Mouse (Mus musculus): Measurements from ENCODE around the gene Tppp3.

Gene Tppp3

DNA sequence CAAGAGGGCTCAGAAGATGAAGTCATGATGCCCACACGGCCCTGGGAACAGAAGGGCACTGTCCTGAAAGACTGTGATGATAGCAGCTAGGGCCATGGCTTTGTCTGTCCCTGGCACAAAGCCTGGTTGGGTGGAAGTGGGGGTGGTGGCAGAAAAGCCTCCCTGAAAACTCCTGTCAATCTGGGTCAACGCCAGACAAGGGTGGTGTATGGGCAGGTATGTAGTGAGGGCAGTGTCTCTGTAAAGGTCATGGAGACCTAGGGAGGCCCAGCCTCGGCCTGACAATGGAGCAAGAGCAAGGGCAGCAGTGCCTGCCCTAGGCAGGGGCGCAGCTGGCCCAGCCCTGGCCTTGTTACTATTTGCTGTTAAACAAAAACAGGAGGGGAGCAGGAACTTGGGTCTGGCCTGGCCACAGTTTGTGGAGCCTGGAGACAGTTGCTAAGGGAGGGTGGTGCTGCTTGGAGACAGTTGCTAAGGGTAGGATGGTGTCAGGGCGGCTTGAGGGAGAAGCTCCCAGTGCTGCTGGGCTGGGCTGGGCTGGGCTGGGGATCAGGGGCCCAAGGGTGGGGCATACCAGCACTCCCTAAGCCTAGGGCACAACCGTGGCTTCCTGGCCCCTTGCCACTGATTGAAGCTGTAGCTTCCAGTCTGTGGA lies 2.2 kb downstream of the Tppp3 start:
- Histone ChIP-seq H3K4me3 (replicated peaks; ENCODE audit: low read length) (0 out of 2 replicates have a peak overlapping the region, but pooled peaks have one; percentile 39), H3K4me1 (replicated peaks; ENCODE audit: low read depth, low read length) (peaks cover 72% of the 10 kb centered on the region), H3K27me3 (ENCODE audit: insufficient read depth, low read length) (peaks cover 70% of the 10 kb centered on the region), H3K36me3 (ENCODE audit: insufficient read depth, low read length) (0 out of 2 replicates have a peak, but pooled peaks cover 4% of the 10 kb centered on the region), H3K9me3 (ENCODE audit: low read length) (no peaks in the 10 kb centered on the region)
- no peak for TF ChIP-seq CTCF (conservative IDR thresholded peaks at IDR 0.05; ENCODE audit: low read length)
- TF ChIP-seq POU5F1 (IDR thresholded peaks at IDR 0.05; ENCODE audit: borderline replicate concordance, low read length), result no peak

DNA sequence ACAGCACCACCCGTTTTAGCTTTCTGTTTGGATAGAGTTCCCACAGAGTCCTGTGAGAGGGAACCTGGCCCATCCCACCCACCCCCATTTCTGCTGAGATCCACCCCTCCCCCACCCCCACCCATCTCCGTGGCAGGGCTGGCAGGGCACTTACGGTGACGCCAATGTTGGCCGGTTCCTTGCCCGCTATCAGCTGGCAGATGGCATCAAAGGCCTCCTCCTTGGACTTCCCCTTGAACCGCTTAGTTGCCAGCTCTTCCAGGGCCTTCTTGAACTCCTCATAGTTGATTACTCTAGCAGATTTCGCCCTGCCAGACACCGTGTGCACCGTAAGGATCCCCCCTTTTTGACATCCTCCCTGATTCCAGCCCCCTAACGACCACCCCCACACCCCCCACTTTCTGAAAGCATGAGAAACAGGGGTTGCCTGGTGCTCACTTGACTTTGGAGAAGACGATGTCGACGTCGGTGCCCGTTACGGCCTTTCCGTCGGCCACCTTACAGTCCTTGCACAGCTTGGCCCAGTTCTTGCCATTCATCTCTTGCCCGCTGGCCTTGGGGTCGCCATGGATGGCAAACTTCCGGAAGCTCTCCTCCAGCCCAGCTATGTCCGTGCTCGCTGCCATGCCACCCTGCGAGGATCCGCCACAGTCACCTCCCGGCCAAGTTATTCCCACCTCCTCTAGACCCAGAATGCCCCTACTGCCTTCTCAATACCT lies 3.2 kb downstream of the Tppp3 start:
- no peak overlapping the region for H3K4me3 ChIP-seq (replicated peaks; ENCODE audit: low read length)
- no peak for TF ChIP-seq CTCF (conservative IDR thresholded peaks at IDR 0.05; ENCODE audit: low read length)
- TF ChIP-seq NANOG (IDR thresholded peaks at IDR 0.05; ENCODE audit: borderline replicate concordance, low read length), result no peak
- no peak for TF ChIP-seq POU5F1 (IDR thresholded peaks at IDR 0.05; ENCODE audit: borderline replicate concordance, low read length)
- H3K36me3 ChIP-seq (ENCODE audit: insufficient read depth, low read length), result 0 out of 2 replicates have a peak, but pooled peaks cover 4% of the 10 kb centered on the region
- H3K4me1 ChIP-seq (replicated peaks; ENCODE audit: low read depth, low read length), result peaks cover 66% of the 10 kb centered on the region
- H3K27me3 ChIP-seq (ENCODE audit: insufficient read depth, low read length), result peaks cover 60% of the 10 kb centered on the region
- no peaks in the 10 kb centered on the region for H3K9me3 ChIP-seq (ENCODE audit: low read length)

GRCm38 (mm10) chr8:105467396-105467985 lies 3.8 kb downstream of the Tppp3 start:
- Histone ChIP-seq H3K9me3 (ENCODE audit: low read length) (no peaks in the 10 kb centered on the region), H3K36me3 (ENCODE audit: insufficient read depth, low read length) (0 out of 2 replicates have a peak, but pooled peaks cover 4% of the 10 kb centered on the region), H3K4me3 (replicated peaks; ENCODE audit: low read length) (no peak overlapping the region), H3K4me1 (replicated peaks; ENCODE audit: low read depth, low read length) (peaks cover 59% of the 10 kb centered on the region), H3K27me3 (ENCODE audit: insufficient read depth, low read length) (peaks cover 53% of the 10 kb centered on the region)
- TF ChIP-seq POU5F1 (IDR thresholded peaks at IDR 0.05; ENCODE audit: borderline replicate concordance, low read length) (no peak), CTCF (conservative IDR thresholded peaks at IDR 0.05; ENCODE audit: low read length) (no peak), NANOG (IDR thresholded peaks at IDR 0.05; ENCODE audit: borderline replicate concordance, low read length) (no peak)

DNA sequence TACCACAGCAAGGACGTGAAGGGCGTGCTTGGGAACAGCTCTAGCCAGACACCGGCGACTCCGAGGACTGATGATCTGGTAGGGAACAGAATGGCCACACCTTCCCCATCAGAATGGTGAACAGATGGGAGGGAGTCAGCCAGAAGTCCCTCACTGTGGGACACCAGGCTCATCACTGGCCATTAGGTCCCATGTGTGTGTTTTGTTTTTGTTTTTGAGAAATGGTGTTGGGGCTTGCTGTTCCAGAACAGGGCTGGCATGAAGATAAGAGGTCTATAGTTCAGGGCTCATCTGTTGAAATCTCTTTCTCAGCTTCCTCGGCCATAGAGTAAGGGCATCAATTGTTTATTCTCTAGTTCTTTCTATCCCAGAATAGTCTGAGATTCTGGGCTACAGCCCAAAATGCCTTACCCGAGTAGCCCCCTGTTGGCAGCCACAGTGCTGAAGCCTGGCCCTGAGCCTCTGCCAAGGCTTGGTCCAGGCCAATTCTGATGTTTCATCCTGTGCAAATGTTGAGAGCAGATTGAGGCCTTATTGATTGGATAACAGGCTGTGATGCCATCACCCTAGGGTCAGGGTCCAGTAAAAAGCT lies 4.5 kb downstream of the Tppp3 start:
- TF ChIP-seq CTCF (conservative IDR thresholded peaks at IDR 0.05; ENCODE audit: low read length) (no peak), NANOG (IDR thresholded peaks at IDR 0.05; ENCODE audit: borderline replicate concordance, low read length) (no peak), POU5F1 (IDR thresholded peaks at IDR 0.05; ENCODE audit: borderline replicate concordance, low read length) (no peak)
- Histone ChIP-seq H3K9me3 (ENCODE audit: low read length) (no peaks in the 10 kb centered on the region), H3K4me3 (replicated peaks; ENCODE audit: low read length) (no peak overlapping the region), H3K27me3 (ENCODE audit: insufficient read depth, low read length) (peaks cover 46% of the 10 kb centered on the region), H3K36me3 (ENCODE audit: insufficient read depth, low read length) (0 out of 2 replicates have a peak, but pooled peaks cover 4% of the 10 kb centered on the region), H3K4me1 (replicated peaks; ENCODE audit: low read depth, low read length) (peaks cover 52% of the 10 kb centered on the region)

- Histone ChIP-seq H3K4me3 (replicated peaks; ENCODE audit: low read length) (no peak overlapping the region), H3K27me3 (ENCODE audit: insufficient read depth, low read length) (peaks cover 41% of the 10 kb centered on the region), H3K36me3 (ENCODE audit: insufficient read depth, low read length) (0 out of 2 replicates have a peak, but pooled peaks cover 4% of the 10 kb centered on the region), H3K4me1 (replicated peaks; ENCODE audit: low read depth, low read length) (peaks cover 47% of the 10 kb centered on the region), H3K9me3 (ENCODE audit: low read length) (no peaks in the 10 kb centered on the region)
- TF ChIP-seq POU5F1 (IDR thresholded peaks at IDR 0.05; ENCODE audit: borderline replicate concordance, low read length) (no peak), CTCF (conservative IDR thresholded peaks at IDR 0.05; ENCODE audit: low read length) (no peak), NANOG (IDR thresholded peaks at IDR 0.05; ENCODE audit: borderline replicate concordance, low read length) (no peak)
These were observed 5.1 kb downstream of the Tppp3 start for GRCm38 (mm10) chr8:105466246-105466645.

GRCm38 (mm10) chr8:105464595-105464994 lies 6.7 kb downstream of the Tppp3 start:
- peaks cover 26% of the 10 kb centered on the region for H3K27me3 ChIP-seq (ENCODE audit: insufficient read depth, low read length)
- H3K4me1 ChIP-seq (replicated peaks; ENCODE audit: low read depth, low read length), result peaks cover 32% of the 10 kb centered on the region
- no peak overlapping the region for H3K4me3 ChIP-seq (replicated peaks; ENCODE audit: low read length)
- H3K36me3 ChIP-seq (ENCODE audit: insufficient read depth, low read length), result 0 out of 2 replicates have a peak, but pooled peaks cover 4% of the 10 kb centered on the region
- no peak for TF ChIP-seq NANOG (IDR thresholded peaks at IDR 0.05; ENCODE audit: borderline replicate concordance, low read length)
- no peak for TF ChIP-seq CTCF (conservative IDR thresholded peaks at IDR 0.05; ENCODE audit: low read length)
- TF ChIP-seq POU5F1 (IDR thresholded peaks at IDR 0.05; ENCODE audit: borderline replicate concordance, low read length), result no peak
- no peaks in the 10 kb centered on the region for H3K9me3 ChIP-seq (ENCODE audit: low read length)

DNA sequence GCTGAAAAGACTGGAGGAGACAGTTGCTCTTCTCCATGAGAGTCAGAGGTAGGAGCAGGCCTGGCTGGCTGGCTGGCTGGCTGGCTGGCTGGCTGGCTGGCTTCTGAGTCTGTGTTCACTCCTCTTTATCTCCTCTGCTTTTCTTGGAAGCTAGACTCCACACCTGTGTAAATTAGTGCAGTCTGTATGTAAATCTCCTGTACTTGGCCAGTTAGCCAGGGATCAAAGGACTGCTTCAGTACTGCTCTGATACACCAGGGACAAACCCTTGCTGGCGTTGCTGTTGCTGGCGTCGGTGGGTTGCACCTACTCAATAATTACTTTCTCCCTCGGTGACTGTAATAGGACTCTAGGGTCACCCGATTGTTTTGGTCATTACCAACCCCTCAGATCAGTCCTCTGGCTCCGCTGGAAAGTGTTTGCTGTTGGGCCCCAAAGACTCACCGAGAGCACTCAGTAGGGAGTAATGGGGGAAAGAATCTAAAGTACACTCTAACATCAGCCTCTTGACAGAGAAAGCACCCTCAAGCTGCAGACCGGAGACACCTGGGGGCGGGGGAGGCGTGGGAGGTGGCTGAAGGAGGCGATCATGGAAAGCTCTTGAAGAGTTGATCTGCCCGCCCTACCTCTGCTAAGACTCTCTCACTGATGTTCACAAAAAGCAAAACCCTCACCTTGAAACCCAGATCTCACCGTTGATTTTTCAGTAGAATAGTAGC lies 10.1 kb downstream of the Tppp3 start:
- no peaks in the 10 kb centered on the region for H3K9me3 ChIP-seq (ENCODE audit: low read length)
- peaks cover 26% of the 10 kb centered on the region for H3K4me1 ChIP-seq (replicated peaks; ENCODE audit: low read depth, low read length)

More for the DNA sequence above, 10.1 kb downstream of the Tppp3 start:
- Histone ChIP-seq H3K36me3 (ENCODE audit: insufficient read depth, low read length) (no peaks in the 10 kb centered on the region), H3K4me3 (replicated peaks; ENCODE audit: low read length) (no peak overlapping the region), H3K27me3 (ENCODE audit: insufficient read depth, low read length) (peaks cover 16% of the 10 kb centered on the region)
- TF ChIP-seq NANOG (IDR thresholded peaks at IDR 0.05; ENCODE audit: borderline replicate concordance, low read length) (no peak), CTCF (conservative IDR thresholded peaks at IDR 0.05; ENCODE audit: low read length) (no peak), POU5F1 (IDR thresholded peaks at IDR 0.05; ENCODE audit: borderline replicate concordance, low read length) (no peak)

All from E14TG2a.4 (cell line).